Mouse (Mus musculus) heart, postnatal 4 days (tissue): ENCODE results near the gene Trim33. TPM values are rescaled to one million over a fixed set of nuclear protein-coding genes. Genes with fewer than 3 reads are reported as not detected.

ENCODE experiments used
- DNase-seq: peaks from one replicate; pipeline ENCODE4 v3.0.0; 2021
- total RNA-seq, 2 experiments: library from RNA; stranded (reverse); gene quantifications; 2 replicates each; pipeline ENCODE4 v1.2.3; 2021

The Trim33 gene
- total RNA-seq, 2 experiments from 2014 or later: 24.3 to 25.1 TPM

- no peak for DNase-seq
Observed at GRCm38 (mm10) chr3:103401342-103402098, 122.4 kb downstream of the Trim33 start.

- DNase-seq: no peak
Observed at GRCm38 (mm10) chr3:103402212-103402611, 123.1 kb downstream of the Trim33 start.

DNA sequence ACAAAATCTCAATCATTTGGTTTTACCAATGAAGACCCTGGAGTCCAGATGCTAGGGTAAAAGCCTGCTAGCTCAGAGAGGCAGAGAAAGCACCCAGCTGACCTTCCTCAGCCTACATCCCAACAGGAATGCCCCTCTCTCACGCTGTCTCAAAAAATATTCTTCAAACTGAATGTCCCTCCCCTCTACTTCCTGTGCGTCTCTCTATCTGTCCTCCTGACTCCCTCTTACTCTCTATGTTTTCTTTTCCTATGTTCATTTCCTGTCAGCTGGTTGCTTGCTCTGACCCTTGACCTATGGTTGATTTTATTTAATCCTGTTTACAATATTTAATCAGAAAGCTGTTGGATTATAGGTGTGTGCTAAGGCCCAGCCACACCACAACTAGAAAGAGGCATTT is 126.0 kb downstream of the Trim33 start:
- no peak for DNase-seq

- DNase-seq: no peak
Observed at GRCm38 (mm10) chr3:103405871-103406765, 127.0 kb downstream of the Trim33 start.

Other genes with a start within 250 kb of the Trim33 start
- gene Nras, start 221.0 kb upstream of the Trim33 start, total RNA-seq: 100 to 1,000 TPM; 120 to 122 TPM
- under 1 TPM; 0.25 to 0.43 TPM for gene Ampd1, start 205.3 kb upstream of the Trim33 start, total RNA-seq
- gene Dennd2c, start 176.7 kb upstream of the Trim33 start, total RNA-seq: 1 to 10 TPM; 3.6 to 4.3 TPM
- gene Bcas2, start 107.6 kb upstream of the Trim33 start, total RNA-seq: 10 to 100 TPM; 62.0 to 67.9 TPM